Mouse (Mus musculus) cerebellum, postnatal 25 days (tissue): ENCODE measurements around the gene Slc39a10.

Experiments
- DNase-seq, 2 experiments: peaks; one replicate each; pipeline ENCODE4 v3.0.0; 2021; ENCODE audit warnings: mixed read lengths in 2 of 2

The Slc39a10 gene

DNA sequence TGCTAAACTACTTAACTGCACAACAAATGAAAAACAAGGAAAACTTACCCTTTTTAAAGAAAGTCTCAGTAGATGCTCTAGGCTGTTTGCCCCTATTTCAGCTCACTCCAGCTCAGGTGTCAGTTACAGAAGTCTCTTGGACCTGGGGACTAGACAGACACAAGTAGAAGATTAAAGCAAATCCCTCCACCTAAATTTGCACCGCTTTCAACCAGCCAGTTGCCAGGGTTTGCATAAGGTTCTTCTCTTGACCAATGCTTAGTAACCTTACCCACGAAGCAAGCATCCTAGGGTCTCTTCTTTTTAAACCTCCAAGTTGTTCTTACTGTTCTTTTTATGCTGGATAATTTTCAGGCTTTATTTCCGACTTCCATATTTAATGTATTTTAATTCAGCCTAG lies at the start of gene Slc39a10:
Slc39a10 (minus strand) TSS at position 101 of the 400 bp plus-strand sequence.
- DNase-seq = no peak

DNA sequence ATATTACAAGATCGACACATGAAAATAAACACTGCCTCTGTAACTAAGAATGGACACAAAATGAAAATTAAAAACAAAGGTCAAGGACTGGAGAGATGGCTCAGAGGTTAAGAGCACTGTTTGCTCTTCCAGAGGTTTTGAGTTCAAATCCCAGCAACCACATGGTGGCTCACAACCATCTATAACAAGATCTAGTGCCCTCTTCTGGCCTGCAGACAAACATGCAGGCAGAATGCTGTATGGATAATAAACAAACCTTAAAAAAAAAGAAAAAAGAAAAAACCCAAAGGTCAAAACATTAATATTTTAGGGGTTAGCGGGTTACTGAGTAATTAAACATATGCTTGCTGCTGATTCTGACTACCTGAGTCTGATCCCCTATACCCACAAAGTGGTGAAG lies 46.6 kb upstream of the Slc39a10 start:
- DNase-seq = no peak

DNA sequence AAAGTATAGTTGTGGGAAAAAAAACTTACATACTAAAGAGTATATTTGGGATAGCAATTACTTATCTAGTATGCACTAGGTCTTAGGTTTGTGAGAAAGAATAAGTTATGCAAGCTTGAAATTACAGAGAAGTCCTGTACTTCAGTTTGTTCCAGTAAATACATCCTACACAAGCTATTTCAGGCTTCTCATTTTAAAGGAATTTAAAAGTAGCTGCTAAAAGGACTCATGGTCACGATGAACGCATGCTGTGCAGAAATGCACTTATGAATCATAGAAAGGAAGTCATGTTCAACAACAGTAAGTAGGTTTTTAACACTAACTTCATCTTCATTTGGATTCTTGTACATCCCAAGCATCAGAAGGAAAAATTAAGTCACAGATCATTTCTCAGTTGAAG lies 45.0 kb upstream of the Slc39a10 start:
- DNase-seq = no peak

DNA sequence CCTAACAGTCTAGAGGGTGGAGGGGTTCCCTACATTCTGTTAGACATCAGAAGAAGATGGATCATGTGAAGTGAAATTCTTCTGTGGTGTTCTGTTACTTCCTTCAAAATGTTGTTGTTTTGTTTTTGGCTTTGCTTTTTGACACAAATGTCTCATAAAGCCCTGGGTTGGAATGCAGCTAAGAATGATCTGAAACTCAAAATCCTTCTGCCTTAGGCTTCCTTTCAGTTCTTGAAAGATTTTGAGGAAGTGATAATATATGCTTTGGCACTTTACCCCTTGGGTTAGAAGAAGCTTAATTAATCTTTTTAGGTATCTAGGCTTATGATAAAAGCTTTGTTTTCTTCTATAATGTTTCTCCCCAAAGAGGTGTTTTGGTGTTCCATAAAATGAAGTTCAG lies 34.5 kb upstream of the Slc39a10 start:
- no peak for DNase-seq

DNA sequence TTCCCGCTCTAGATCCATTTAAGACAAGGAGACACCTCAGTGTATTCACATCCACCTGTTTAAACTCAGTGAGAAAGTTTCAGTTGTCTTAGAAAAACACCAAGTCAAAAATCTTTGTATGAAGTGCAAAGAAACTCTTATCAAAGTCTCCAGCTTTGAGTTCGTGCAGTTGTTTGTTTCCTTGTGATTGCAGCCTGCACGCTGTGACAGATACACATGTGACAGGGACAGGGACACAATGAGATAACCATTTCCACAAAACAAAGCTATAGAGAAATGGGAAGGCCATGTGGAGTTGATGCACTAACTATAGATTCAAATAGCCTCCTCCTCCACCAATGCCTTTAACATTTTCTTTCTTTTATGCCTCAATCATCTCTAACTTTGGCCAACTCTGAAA lies 33.6 kb upstream of the Slc39a10 start:
- no peak for DNase-seq

DNA sequence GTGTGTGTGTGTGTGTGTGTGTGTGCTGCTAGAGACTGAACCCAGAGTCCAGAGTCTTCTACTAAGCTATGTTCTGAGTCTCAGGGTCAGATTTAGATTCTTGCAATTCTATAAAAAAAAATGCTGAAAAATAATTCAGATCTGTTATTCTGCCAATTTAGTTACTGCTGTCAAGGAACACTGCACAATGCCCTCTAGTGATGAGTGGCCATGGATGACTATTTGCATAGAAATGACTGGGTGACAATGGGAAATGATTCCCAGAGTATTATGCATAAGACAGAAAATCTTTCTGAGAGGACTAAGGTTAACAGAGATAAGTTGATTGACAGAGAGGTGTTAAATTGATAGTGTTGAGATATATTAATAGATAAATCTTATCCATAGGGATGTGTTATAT lies 32.3 kb upstream of the Slc39a10 start:
- DNase-seq = no peak

DNA sequence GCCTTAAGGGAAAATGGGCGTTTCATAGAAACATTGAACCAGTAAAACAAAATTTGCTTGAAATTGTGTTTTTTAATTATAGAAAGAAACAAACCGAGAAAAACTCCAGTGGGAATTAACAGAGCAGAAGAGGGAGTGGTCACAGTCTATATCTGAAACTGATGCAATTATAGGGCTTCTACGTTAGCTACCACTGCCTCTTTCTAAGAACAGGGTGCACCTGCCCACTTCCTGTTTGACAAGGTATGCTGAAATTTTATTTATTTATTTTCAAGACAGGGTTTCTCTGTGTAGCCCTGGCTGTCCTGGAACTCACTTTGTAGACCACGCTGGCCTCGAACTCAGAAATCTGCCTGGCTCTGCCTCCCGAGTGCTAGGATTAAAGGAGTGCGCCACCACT lies 30.3 kb upstream of the Slc39a10 start:
- DNase-seq = no peak

DNA sequence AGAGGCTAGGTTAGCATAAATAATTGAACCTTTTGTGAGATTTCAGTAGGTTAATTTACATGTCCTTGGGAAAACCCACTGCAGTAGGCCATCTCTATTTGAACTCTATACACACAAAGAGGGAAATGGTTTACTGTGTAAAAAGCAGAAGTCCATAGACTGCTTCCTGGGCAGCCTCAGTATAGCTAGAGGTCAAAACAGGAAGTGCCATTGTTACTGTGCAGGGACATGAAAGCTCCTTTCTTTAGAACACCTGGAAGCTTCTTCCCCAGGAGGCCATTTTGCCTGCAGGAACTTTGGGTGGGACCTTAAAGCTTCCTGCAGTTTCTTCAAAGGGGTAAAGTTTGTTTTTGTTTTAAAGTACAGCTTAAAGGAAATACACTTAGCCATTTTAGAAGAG lies 29.0 kb upstream of the Slc39a10 start:
- DNase-seq = no peak

DNA sequence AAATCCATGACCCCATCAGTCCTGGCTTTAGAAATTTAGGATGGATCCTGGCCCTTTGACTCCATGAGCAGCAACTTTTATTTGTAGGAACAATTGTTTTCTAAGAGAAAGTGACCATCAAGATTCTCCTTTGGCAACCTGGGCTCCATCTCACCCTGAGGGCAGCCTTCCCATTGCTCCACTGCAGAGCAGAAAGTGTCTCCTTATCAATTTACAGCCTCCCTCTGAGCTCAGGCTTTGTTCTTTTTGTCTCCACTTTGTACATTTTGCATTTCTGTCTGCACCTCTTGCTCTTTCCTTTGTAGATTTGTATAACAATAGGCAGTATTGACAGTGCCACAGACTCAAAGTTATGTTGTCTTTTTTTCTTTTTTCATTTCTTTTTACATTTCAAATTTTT lies 23.6 kb upstream of the Slc39a10 start:
- DNase-seq = no peak

DNA sequence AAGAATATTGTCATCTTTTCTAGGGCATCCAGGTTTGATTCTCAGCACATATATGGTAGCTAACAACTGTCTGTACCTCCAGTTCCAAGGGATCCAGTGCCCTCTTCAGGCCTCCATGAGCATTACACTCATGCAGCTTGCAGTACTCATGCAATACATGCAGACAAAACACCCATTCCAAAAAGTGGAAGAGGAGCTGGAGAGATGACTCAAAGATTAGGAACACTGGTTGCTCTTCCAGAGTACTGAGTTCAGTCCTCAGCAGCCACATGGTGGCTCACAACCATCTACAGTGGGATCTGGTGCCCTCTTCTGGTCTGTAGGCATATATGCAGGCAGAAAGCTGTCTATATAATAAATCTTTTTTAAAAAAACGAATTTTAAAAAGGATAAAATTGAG lies 21.7 kb upstream of the Slc39a10 start:
- DNase-seq = no peak

DNA sequence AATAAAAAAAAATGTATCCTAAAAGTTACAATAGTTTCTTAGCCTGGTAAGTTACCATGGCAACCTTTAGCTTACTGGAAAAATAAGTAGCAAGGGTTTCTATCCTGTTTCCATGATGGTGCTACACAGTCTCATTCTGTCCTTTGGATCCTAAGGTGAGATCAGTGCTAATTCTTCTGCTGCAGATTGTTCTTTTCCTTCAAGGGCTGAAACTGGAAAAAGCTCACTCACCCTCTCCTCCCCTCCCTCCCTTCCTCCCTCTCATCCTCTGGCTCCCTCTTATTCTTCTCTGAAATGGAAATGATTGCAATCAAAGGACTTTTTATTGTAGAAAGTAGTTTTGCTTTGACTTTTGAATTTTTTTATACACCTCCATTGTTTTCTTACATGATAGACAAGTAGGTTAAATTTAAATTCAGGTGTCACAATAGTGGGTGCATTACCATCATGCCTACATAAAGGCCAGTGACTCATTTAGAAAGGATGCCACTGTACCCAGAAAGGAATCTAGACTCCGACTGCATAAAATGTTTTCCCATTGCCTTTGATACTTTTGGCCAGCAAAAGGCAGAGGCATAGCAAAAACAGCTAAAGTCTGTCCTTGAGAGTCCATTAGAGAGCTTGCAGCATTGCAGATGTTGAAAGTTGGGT lies 20.0 kb upstream of the Slc39a10 start:
- DNase-seq = no peak

DNA sequence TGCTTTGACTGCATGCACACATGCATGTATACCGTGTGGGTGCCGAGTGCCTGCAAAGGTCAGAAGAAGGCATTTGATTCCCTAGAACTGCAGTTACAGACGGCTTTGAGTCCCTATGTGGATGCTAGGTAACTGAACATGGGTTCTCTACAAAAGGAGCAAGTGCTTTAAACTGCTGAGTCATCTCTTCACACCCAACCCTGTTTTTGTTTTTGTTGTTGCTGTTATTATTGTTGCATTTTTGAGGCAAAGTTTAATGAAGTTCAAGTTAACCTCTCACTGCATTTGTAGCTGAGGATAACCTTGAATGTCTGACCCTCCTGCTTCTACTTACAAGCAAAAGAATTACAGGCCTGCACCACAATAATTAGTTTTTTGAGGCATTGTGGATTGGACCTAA lies 17.5 kb upstream of the Slc39a10 start:
- no peak for DNase-seq

DNA sequence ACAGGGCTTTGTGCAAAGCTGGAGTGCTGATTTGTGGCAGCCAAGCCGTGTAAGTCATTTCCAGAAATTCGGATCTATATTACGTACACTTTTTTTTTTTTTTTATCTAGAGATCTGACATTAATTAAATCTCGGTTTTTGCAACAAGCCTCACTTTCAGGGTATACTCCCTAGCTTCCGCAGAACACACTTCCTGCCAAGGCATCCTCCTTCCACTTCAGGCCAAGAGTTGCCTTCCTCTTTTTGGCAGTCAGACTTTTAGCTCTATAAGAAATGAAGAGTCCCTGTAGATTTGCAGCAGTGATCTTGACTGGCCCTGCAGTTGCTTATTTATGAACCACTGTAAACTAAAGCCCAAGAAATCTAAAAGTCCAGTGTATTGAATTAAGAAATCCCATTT lies 13.1 kb upstream of the Slc39a10 start:
- DNase-seq = no peak

DNA sequence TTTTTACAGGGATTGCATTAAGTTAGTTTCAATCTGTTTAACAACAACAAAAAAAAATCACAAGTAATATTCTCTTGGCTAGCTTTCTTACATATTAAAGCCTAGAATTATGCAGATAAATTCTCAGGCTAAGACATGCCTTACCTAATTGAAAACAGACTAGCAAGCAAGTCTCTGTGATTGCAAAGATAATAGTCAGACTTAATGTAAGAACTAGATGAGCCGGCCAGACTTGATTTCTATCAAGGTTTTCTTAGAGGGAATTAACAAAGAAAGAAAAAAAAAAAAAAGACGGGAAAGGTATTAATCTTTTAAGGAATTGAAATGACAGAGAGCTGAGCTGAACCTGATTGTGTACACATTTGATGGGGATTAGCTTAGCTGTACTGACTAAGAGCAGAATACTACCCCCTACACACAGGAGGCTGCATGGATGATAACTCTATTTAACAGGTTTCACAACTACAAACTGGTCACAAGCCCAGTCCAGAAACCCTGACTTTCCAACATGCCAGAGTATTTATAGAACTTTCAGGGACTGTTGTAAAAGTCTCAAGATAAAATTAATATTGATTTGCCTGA lies 9.5 kb upstream of the Slc39a10 start:
- no peak for DNase-seq

DNA sequence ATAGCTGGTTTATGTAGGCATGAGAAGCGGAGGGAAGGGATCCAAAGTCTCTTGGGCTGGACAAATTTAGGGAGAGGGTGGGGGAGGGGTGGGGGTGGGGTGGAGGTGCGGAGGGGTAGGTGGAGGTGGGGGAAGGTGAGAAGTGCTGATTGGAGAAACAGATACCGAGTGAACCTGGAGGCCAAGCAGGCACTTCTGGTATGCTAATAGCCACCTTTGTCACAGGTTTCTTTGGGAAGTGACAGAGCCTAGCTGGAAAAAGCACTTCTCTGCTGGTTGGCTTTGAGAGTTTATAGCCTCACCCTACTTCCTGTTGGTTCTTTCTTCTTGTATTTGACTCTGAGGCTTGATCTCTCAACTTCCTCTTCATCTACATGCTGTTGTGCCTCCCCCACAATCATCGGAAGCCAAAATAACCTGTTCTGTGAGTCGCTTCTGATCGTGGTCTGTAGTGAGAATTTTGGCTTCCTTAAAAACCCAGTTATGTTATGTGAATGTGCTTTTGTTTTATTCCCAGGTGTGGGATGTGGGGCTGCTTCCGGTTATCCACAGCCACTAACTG lies 1.7 kb upstream of the Slc39a10 start:
- DNase-seq = no peak

DNA sequence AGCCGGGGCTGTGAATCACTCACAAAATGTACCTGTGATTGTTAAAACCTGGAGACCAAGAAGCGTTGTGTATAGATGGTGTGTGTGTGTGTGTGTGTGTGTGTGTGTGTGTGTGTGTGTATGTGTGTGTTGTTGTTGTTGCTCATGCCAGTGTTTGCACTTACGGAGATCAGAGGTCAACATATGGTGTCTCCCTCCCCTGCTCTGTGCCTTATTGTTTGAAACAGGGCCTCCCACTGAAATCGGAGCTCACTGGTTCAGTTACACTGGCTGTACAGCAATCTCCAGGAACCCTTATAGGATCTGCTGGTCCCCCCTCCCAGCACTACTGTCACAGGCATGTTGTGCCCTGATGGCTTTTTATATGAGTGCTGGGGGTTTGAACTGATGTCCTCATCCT lies 3.9 kb downstream of the Slc39a10 start:
- DNase-seq = no peak

DNA sequence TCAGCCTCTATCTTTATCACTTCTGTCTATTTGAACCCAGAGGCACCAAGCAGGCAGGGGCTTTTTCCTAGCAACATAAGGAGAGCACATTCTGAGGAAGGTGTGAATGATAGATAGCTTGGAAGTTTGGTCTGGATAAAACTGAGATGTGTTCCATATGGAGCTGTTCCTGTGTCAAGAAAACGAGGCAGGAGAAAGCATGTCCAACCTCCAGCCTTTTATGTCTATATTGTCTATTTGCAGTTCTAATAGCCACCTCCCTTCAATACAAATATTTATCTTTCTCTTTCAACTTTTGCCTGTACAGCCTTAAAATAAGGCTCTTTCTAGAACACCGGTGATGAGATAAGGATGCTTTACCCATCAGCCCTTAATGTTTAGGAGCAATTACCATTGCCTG lies 4.3 kb downstream of the Slc39a10 start:
- no peak for DNase-seq

DNA sequence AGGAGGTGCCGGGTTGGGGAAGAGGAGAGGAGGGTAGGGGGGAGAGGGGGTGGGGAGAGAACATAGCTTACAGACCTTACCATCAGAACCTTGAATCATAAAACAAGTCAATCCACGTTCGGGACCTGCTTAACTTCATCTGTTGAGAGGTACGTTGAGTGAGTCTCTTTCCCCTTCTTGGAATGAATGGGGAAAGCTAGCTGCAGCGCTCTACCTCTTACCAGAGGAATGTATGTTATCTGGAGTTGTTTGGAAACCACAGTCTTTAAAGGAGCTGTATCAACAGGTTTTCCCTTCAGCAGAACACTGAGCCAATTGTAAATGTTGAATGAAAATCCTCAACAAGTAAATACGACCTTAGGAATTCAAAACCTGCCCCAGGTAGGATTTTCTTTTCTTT lies 4.7 kb downstream of the Slc39a10 start:
- DNase-seq = no peak

DNA sequence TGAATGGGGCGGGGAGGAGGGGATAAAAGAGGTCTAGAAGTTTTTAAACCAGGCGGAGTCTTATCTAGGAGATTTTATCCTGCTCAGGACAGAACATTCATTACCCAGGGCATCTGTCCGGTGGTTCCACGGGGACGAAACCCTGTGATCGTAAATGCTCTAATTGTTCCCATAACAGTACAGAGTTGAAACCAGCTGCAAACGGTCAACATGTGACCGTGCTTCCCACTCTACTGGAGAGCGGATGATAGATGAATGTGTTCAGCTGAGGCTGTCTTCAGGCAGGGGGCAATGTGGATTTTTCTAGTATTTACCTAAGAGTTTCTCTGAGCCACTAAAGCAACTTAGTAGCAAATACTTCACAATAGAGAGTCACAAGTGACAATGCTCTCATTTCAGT lies 6.6 kb downstream of the Slc39a10 start:
- DNase-seq = no peak

DNA sequence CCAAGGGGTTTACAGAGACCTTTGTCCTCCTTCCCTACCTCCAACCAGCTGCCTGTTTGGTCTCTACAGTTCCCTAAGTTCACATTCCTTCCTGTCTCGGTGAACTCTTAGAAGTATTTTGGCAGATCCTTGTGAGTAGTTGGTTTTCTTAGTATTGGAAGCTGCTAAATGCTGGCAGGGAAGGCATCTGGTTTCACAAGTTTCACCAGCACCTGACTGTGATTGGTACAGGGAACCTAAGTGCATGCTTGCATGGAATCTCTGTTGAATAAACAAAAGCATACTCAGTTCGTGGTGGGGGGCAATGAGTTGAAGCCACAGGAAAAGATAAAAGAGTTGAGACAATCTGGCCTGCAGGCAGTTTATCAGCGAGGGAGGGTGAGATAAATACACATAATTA lies 7.4 kb downstream of the Slc39a10 start:
- DNase-seq = no peak

DNA sequence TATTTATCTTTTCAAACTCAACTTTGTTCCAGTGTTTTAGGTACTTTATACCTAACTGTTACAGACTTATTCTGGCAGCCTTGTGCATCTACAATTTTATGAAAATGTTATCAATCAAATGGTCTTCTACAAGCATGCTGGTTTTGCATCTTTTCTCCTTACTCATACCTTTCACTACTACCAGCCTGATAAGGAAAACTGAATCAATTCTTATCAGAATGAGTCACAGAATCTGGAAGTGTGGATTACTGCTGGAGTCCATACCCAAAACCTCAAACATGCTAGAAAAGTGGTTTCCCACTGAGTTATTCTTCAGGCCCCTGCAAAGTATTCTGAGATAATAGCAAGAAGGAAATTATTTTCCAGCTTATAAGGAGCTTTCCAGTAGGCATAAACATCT lies 12.7 kb downstream of the Slc39a10 start:
- DNase-seq = no peak

DNA sequence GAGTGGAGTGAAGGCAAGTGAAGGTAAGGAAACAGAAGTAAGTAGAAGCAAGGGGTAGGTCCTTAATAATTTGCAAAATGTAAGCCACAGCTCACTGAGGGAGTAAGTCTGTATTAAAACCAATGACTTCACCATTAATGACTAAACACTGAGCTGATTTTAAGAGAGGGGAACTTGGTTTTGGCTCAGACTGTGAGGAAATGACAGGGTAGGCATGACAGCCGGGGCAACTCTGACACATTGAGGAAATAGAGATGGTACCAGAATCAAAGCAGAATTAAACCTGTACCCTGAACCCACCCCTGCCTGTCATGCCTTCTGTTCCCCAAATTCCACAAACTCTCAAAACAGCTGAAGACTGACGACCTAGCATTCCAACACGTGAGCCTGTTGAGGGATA lies 18.9 kb downstream of the Slc39a10 start:
- no peak for DNase-seq

DNA sequence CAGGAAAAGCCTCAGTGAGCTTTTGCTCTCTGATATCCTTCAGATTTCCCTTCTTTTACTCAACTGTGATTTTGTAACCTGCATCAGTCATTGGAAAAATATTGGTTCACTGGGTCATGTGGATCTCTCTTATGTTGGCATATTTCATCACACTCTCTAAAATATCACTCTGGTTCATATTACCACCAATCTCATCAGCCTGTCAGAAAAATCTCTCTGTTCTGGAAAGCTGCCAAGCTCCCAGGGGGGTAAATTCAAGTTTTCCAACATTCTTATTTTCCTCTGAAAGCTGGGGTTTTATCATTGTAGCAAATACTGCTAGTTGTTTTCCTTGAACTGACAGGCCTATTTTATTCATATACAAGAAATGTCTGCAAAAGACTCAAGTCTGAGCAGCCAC lies 22.9 kb downstream of the Slc39a10 start:
- DNase-seq = no peak

DNA sequence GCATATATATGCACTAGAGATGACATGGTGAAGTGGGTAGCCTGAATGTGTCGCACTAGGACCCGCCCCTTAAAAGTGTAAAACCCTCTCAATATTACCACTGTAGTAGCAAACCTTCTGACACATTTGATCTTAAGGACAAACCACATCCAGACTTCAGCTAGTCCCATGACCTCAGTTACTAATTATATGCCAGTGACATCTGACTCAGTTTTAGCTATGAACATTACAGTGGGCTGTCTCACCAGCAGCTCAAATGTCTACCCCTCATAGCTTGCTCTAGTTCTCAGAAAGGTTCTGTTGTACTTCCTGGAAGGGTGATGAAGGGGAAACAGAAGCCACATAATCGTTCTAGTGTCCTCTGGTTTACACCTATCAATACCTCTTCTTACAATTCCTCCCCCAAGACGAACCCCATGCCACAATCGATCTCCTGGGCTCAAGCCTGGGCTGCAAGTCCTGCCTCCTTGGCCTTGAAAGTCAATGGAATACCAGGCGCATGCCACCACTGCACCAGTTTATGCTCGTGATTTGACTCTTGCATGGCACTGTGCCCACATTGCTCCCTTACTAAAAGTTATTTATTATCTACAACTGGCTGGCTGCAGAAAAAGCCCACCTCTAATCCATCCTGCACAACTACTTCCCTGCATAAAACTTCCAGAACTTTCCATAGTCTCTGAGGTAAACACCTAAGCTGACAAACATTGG lies 28.3 kb downstream of the Slc39a10 start:
- no peak for DNase-seq
